Mouse (Mus musculus): Measurements from ENCODE around the gene Jmjd8.

DNA sequence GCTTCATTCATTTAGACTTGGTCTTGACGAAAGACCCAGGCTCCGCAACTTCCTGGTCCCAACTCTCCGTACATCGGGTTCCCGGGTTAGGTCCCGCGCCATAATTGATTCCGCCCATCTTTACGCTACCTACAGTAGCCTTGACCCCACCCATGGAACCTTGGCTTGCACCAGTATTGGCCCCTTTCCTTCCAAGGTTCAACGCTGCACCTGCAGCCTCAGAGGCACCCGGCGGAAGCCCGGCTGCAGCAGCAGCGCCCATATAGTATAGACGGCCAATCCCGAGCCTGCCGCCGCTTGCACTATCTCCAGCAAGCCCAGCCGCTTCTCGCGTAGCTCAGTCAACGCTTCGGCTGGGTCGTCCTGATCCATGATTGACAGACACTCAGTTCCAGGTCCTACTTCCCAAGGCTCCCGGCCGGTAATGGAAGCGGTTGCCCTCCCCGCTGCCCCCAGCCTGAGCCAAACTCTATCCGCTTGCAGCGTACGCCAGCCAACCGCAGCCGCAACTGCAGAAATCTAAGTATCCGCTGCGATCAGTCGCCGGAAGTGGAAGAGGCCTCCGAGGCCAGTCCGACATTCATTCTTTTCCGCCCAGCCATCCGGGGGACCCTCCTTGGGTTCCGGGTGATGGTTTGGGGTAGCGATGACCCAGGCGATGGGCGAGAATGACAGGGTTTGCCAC lies 36.7 kb upstream of the Jmjd8 start:
- TF ChIP-seq POLR2A (IDR thresholded peaks at IDR 0.05; ENCODE audit: low read depth, low read length) (peak; percentile 92), CTCF (IDR thresholded peaks at IDR 0.05; ENCODE audit: borderline replicate concordance, insufficient read depth, low read length) (no peak)

Measured in embryonic fibroblast, embryonic 13.5 days (primary cell).